In the genomic region with DNA sequence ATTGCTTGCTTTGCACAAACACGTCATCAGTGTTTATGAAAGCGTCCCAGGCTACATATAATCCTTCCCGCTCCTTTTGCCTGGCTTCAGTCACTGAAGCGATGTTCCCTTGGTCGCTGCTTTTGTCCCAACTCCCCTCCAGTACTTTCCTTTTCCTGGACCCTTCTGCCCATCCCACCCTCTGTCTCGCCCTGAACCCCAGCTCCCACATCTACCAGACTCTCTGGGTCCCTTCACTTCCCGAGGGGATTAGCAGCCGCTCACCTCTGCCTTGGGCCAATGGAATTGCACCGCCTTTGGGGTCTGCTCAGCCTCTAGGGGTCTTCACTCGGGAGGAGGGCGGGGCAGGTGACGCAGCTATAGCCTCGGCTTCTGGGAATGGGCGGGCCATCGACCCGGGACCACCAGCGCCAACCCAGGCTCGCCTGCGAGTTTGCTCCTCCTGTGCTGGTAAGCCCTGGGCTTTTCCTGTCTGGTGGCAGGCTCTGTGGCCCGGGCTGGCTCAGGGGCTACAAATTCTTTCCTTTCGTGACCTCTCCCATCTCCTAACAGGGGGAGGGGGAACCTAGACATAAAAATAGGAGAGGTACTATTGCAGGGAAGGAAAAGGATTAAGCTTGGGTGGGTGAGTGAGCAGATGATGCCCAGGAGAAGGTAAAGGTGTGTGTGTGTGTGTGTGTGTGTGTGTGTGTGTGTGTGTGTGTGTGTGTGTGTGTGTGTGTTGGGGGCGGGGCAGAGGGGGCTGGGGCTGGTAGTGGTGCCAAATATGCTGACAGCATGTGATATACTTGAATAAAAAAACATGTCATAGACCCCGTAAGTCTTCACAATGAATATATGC, we compare ENCODE assay signal across 8 mouse cellular contexts. TPM values are rescaled to one million over a fixed set of nuclear protein-coding genes. Genes with fewer than 3 reads are reported as not detected.
A peak's percentile ranks its signal among the peaks of the same experiment; 100 is the strongest.
DNase-seq lines count a peak whose midpoint lies in the region; ATAC-seq lines count a peak whose summit lies in the region.

TSS of gene Igsf10 (minus strand) at position 330 of the 841 bp plus-strand sequence.

- ATAC-seq in megakaryocyte, adult 5-6 weeks (ENCODE audit: poor library complexity, severe bottlenecking) = no peak
- peak; percentile 40 for ATAC-seq in granulocyte monocyte progenitor cell, adult 5-6 weeks (replicated peaks; ENCODE audit: poor library complexity, severe bottlenecking)
- peak; percentile 88 for ATAC-seq in intestine, embryonic 15.5 days
- peak; percentile 16; the same call in 1 of the 2 replicates for ATAC-seq in liver, embryonic 16.5 days (ENCODE audit: low read depth)
- ATAC-seq in neural tube, embryonic 15.5 days (ENCODE audit: low FRiP score) = peak; percentile 94

- peaks cover 5% of the 10 kb centered on the region for H3K27me3 ChIP-seq in megakaryocyte, embryonic 14.5 days (replicated peaks)
- no peaks in the 10 kb centered on the region for H3K27me3 ChIP-seq in intestine, embryonic 15.5 days (replicated peaks)
- no peaks in the 10 kb centered on the region for H3K27me3 ChIP-seq in liver, embryonic 16.5 days (ENCODE audit: control insufficient read depth, insufficient read depth, low read depth, low read length)
- no peaks in the 10 kb centered on the region for H3K27me3 ChIP-seq in neural tube, embryonic 15.5 days (replicated peaks)

- 3% methylated on average over 23 of the region's 23 CpGs for WGBS in intestine, embryonic 15.5 days
- WGBS in liver, embryonic 16.5 days (ENCODE audit: insufficient replicate concordance) = 4% methylated on average over 23 of the region's 23 CpGs
- WGBS in neural tube, embryonic 15.5 days = 2% methylated on average over 22 of the region's 23 CpGs

- peak within 1 kb of the TSS; percentile 71 for H3K9ac ChIP-seq in intestine, embryonic 15.5 days
- H3K9ac ChIP-seq in liver, embryonic 16.5 days (ENCODE audit: low read depth, low read length) = peak within 1 kb of the TSS; percentile 27
- peak within 1 kb of the TSS; percentile 68 for H3K9ac ChIP-seq in neural tube, embryonic 15.5 days (replicated peaks)

- peaks cover 9% of the 10 kb centered on the region; the same call in 1 of the 2 replicates for H3K4me1 ChIP-seq in megakaryocyte, embryonic 14.5 days
- H3K4me1 ChIP-seq in intestine, embryonic 15.5 days (replicated peaks) = no peaks in the 10 kb centered on the region
- no peaks in the 10 kb centered on the region for H3K4me1 ChIP-seq in liver, embryonic 16.5 days (ENCODE audit: control insufficient read depth, low read depth, low read length)
- H3K4me1 ChIP-seq in neural tube, embryonic 15.5 days = peaks cover 7% of the 10 kb centered on the region

- no peaks in the 10 kb centered on the region for H3K9me3 ChIP-seq in megakaryocyte, embryonic 14.5 days
- H3K9me3 ChIP-seq in intestine, embryonic 15.5 days = no peaks in the 10 kb centered on the region
- no peaks in the 10 kb centered on the region for H3K9me3 ChIP-seq in liver, embryonic 16.5 days (replicated peaks; ENCODE audit: control insufficient read depth, low read length)
- H3K9me3 ChIP-seq in neural tube, embryonic 15.5 days (replicated peaks) = no peaks in the 10 kb centered on the region

- DNase-seq in embryo, embryonic 10 days (ENCODE audit: low spot score) = peak; percentile 92
- peak; percentile 26 for DNase-seq in urinary bladder, postnatal 25 days (ENCODE audit: low spot score)

- H3K4me3 ChIP-seq in megakaryocyte, embryonic 14.5 days (replicated peaks) = peak within 1 kb of the TSS; percentile 76
- H3K4me3 ChIP-seq in intestine, embryonic 15.5 days (replicated peaks) = peak within 1 kb of the TSS; percentile 72
- H3K4me3 ChIP-seq in liver, embryonic 16.5 days (ENCODE audit: low read depth, low read length) = peak within 1 kb of the TSS; percentile 51
- H3K4me3 ChIP-seq in neural tube, embryonic 15.5 days (replicated peaks) = peak within 1 kb of the TSS; percentile 73

- peak within 1 kb of the TSS; percentile 77 for H3K27ac ChIP-seq in intestine, embryonic 15.5 days
- no peak within 1 kb of the TSS for H3K27ac ChIP-seq in liver, embryonic 16.5 days (ENCODE audit: low read length)
- peak within 1 kb of the TSS; percentile 73 for H3K27ac ChIP-seq in neural tube, embryonic 15.5 days (replicated peaks)

- peak within 1 kb of the TSS; percentile 74 for H3K4me2 ChIP-seq in intestine, embryonic 15.5 days (replicated peaks)
- H3K4me2 ChIP-seq in liver, embryonic 16.5 days (ENCODE audit: low read depth, low read length) = peak within 1 kb of the TSS; percentile 59
- H3K4me2 ChIP-seq in neural tube, embryonic 15.5 days = peak within 1 kb of the TSS; percentile 72

- no peaks in the 10 kb centered on the region for H3K36me3 ChIP-seq in megakaryocyte, embryonic 14.5 days (replicated peaks; ENCODE audit: low read length)
- H3K36me3 ChIP-seq in intestine, embryonic 15.5 days = no peaks in the 10 kb centered on the region
- H3K36me3 ChIP-seq in liver, embryonic 16.5 days (ENCODE audit: control insufficient read depth, insufficient read depth) = no peaks in the 10 kb centered on the region
- H3K36me3 ChIP-seq in neural tube, embryonic 15.5 days = no peaks in the 10 kb centered on the region

RNA-seq across cellular contexts. Expression of gene Igsf10, which starts in this region (rescaled TPM):
- polyA plus RNA-seq in megakaryocyte, embryonic 14.5 days (2012; ENCODE audit: insufficient read depth, low replicate concordance) = not detected in 2 replicates
- total RNA-seq in megakaryocyte, adult 5-6 weeks (2015) = 0.22 and 0.36 TPM in 2 replicates
- total RNA-seq in megakaryocyte, adult 5-6 weeks (2017) = not detected in 2 replicates
- not detected in 2 replicates for total RNA-seq in granulocyte monocyte progenitor cell, adult 5-6 weeks (2014; fragmentation: Nextera tagmentation)
- total RNA-seq in granulocyte monocyte progenitor cell, adult 5-6 weeks (2017) = not detected in 2 replicates
- 6.7 and 8.3 TPM in 2 replicates for polyA plus RNA-seq in intestine, embryonic 15.5 days (2015; fragmentation: Nextera tagmentation; extraction: Ambion mirVana)
- 0.55 and 0.76 TPM in 2 replicates for polyA plus RNA-seq in liver, embryonic 16.5 days (2015; fragmentation: Nextera tagmentation; extraction: Ambion mirVana)
- polyA plus RNA-seq in neural tube, embryonic 15.5 days (2015; fragmentation: Nextera tagmentation; extraction: Ambion mirVana) = 3.0 and 4.3 TPM in 2 replicates

Comparison
In these comparisons a context has a peak if more than half of its experiments do, and no peak if none do; other contexts are left out.
1. Peak in ATAC-seq in granulocyte monocyte progenitor cell, adult 5-6 weeks; RNA of the gene not detected or under 1 TPM.
2. Peak in ATAC-seq, H3K4me3 ChIP-seq, H3K9ac ChIP-seq and H3K4me2 ChIP-seq in liver, embryonic 16.5 days; RNA of the gene not detected or under 1 TPM.